Mouse (Mus musculus) frontal cortex, adult (tissue): Measurements from ENCODE around the gene Naa38.

Experiments
- ATAC-seq: cut with Nextera tagmentation; 2 replicates; pipeline ENCODE4 v1.9.2; 2017; ENCODE audit warnings: mild to moderate bottlenecking, moderate library complexity, mixed read lengths; ENCODE audit not compliant: low TSS enrichment

Gene Naa38

GRCm38 (mm10) chr11:69432640-69432982 is 37.3 kb downstream of the Naa38 start:
- no peak for ATAC-seq

GRCm38 (mm10) chr11:69433189-69433588 is 37.9 kb downstream of the Naa38 start:
- ATAC-seq = no peak

GRCm38 (mm10) chr11:69437291-69437690 is 42.0 kb downstream of the Naa38 start:
- ATAC-seq = no peak

GRCm38 (mm10) chr11:69443328-69443727 is 48.0 kb downstream of the Naa38 start:
- no peak for ATAC-seq
